Mouse (Mus musculus) urinary bladder, postnatal 10 days (tissue): Measurements from ENCODE around the gene Lctl.

Source experiments
- DNase-seq: peaks from one replicate; pipeline ENCODE4 v3.0.0; 2022; ENCODE audit warnings: low spot score

Gene Lctl

GRCm38 (mm10) chr9:64116876-64117275, at the start of gene Lctl:
Gene Lctl, plus strand, starts transcription at chr9:64117147.
- DNase-seq = no peak

- DNase-seq = no peak
Observed at GRCm38 (mm10) chr9:64067787-64068186, 49.2 kb upstream of the Lctl start.

DNA sequence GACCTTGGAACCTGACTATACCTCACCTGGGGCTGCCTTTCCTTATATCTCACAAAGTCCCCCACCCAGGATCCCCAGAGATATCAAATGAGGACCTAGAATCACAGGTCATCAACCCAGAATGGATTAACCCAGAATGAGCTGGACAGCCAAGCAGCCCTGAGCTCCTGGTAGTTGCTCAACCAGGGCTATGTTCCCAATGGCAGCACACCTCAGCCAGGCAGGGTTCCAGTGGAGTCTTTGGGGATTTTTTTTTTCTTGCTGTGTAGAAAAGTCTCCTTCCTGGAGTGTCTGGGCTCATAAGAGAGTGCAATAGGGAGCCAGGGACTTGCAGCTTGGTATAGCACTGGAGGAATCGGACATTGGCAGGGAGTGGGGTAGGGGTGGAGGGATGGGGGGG, 48.4 kb upstream of the Lctl start:
- DNase-seq = no peak

- DNase-seq = no peak
Observed at GRCm38 (mm10) chr9:64069131-64069530, 47.8 kb upstream of the Lctl start.

- DNase-seq = no peak
Observed at GRCm38 (mm10) chr9:64070674-64071073, 46.3 kb upstream of the Lctl start.

DNA sequence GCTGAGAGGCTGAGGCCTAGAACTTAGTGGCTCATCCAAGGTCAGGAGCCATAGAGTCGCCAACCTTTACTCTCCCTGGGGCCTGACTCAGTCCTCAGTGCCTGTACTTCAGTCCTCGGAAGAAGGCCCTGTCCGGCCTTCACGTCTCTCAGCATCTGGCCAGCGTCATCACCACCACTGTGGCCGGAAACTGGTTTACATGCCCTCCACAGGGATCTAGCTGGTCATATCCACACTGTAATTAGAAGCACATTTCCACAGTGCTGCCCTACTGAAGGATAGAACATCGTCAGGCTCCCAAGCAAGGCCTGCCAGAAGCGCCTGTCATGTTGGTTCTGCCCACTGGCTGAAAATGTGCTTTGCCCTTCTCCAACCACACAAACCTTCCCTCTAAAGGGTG, 42.1 kb upstream of the Lctl start:
- DNase-seq = no peak

GRCm38 (mm10) chr9:64076412-64076811, 40.5 kb upstream of the Lctl start:
- no peak for DNase-seq

- DNase-seq = no peak
Observed at GRCm38 (mm10) chr9:64078386-64078792, 38.6 kb upstream of the Lctl start.

DNA sequence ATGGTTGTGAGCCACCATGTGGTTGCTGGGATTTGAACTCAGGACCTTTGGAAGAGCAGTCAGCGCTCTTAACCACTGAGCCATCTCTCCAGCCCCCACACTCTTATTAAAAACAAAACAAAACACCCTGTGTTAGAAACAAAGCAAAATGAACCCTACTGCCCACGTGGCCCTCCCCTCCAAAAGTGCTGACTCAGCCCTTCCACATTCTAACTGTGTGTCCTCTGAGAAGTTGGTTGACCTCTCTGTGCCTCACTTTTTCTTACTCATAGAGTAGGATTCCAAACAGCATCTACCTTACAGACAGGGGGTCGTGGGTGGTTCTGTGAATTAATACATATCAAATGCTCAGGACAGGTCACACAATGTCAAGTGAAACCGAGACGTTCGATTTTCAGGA, 37.0 kb upstream of the Lctl start:
- DNase-seq = no peak

- no peak for DNase-seq
Observed at GRCm38 (mm10) chr9:64084231-64084630, 32.7 kb upstream of the Lctl start.

DNA sequence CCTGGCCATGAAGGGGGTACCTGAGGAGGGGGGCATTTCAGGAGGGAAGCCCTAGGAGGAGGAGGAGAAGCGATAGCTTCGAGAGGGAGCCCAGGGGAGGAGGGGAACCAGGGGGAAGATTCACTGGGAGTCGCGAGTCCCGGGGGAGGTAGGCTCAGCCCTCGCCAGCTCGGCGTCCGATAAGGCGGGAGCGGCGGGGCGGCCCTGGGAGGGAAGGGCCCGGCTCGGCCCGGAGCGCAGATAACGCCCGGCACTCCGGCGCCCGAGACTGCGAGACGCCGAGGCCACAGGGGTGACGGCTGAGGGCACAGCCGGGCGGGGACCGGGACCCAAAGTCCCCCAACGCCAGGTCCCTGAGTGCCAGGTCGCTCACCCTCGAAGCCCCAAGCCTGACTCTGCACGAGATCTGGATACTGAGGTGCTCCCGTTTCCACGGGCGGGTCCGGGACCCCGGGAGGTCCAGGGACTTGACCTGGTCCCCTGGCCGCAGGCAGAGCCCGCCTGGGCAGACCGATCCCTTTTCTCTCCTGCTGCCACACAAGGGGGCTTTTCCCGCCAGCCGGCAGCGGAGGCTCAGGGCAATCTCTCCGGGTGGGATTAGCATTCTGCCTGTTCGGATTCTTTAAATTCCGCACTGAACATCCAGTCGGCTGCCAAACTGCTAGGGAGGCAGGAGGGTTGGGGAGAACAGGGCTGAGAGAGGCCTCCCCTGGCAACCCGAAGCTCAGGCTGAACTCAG, 32.1 kb upstream of the Lctl start:
- DNase-seq = no peak

DNA sequence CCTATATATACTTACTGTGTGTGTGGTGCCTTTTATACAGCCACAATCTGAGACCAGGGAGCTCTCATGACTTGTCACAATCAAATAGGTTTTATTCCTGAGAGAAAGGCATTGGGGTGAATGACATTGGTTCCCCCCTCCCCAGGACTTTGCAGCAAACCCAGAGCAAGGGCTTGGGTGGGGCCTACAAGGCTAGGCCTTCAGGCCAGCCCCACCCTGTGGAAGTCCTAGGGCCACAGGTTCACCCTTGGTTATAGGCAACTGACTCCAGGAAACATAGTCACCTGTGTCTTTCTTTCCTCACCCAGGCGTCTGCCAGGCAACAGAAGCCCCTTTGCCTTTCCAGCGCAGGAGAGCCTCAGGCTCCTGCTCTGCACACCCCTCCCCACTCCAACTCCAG, 31.0 kb upstream of the Lctl start:
- no peak for DNase-seq

DNA sequence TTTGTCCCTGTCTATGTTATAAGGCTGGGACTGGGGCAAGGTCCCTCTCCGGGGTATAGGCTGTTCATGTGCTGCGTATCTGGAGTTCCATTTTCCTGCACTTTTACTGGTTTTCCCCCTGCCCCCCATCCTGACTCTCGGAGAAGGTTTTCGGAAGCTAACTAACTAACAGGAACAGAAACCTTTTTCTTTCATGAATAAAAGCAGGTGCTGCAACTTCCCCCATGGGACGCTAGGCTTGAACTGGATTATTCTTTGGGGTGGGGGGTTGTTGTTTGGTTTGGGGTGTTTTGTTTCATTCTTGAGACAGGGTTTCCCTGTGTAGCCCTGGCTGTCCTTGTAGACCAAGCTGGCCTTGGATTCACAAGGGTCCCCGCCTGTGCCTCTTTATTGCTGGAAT, 30.4 kb upstream of the Lctl start:
- no peak for DNase-seq

- no peak for DNase-seq
Observed at GRCm38 (mm10) chr9:64087461-64088235, 29.3 kb upstream of the Lctl start.

DNA sequence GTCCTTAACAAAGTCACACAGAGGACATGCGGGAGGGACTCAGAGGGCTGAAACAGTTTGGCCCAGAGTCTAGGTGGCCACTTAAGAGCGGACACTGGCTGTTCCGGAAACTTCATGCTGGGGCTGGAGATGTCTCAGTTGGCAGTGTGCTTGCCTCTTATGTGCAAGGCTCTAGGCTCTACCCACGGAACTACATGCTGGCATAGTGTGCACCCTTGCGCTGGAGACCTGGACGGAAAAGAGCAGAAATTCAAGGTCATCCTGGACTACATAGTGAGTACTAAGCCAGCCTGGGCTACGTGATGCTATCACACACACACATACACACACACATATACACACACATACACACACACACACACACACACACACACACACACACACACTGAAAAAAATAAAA, 28.6 kb upstream of the Lctl start:
- DNase-seq = no peak

- DNase-seq = no peak
Observed at GRCm38 (mm10) chr9:64089004-64089403, 27.9 kb upstream of the Lctl start.

- DNase-seq = no peak
Observed at GRCm38 (mm10) chr9:64094083-64094482, 22.9 kb upstream of the Lctl start.

DNA sequence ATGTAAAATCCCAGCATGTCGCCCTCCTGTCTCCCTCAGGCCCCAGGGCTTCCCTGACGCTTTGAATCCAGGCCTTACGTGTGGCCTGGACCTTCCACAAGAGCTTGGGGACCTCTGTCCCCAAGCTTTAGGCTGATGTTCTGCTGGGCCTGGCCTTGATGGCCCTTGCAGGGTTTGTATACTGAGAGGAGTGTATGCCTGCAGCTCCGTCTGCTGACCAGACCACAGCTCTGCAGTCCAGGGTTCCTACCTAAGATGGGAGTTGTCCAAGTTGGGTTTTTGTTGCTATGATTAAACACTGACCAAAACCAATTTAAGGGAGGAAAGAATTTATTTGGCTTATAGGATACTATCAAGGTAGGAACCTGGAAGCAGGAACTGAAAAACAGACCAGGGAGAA, 18.7 kb upstream of the Lctl start:
- DNase-seq = no peak

GRCm38 (mm10) chr9:64100442-64100841, 16.5 kb upstream of the Lctl start:
- peak; percentile 33 for DNase-seq

GRCm38 (mm10) chr9:64105301-64105700, 11.6 kb upstream of the Lctl start:
- no peak for DNase-seq

- no peak for DNase-seq
Observed at GRCm38 (mm10) chr9:64110502-64110901, 6.4 kb upstream of the Lctl start.

DNA sequence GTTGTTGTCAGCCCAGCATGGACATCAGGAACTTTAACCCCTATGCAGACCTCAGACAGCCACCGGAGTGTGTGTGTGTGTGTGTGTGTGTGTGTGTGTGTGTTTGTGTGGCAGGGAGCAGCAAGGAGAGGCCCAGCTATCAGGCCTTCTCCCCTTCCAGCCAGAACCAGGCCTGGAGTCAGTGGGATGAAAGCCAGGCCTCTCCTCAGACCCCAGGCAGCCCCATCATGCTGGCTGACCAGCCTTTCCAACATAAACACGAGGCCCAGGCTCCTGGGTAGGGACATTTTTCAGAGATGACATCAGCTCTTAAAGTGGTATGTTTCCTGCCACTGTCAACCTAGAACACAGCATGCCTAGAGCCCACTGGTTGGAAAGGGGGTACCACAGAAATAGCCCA, 2.3 kb upstream of the Lctl start:
- DNase-seq = no peak

GRCm38 (mm10) chr9:64115756-64116155, 1.2 kb upstream of the Lctl start:
- DNase-seq = no peak

DNA sequence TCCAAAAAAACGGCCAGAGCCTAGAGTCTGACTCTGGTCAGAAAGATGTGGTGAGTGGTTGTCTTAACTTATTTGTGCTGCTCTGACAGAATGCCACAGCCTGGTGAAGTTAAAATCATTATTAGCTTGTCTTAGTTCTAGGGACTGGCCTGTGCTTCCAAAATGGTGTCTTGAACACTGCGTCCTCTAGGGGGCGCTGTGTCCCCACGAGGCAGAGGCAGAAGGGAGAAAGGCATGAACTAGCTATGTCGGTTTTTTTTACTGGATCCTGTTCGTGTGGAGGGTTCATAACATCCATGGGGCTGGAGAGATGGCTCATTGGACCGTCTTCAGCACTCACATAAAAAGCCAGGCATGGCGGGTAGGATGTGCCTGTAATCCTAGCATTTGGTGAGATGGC, 3.0 kb downstream of the Lctl start:
- DNase-seq = no peak
